Mouse (Mus musculus): Measurements from ENCODE around the gene Smim14. TPM values are rescaled to one million over a fixed set of nuclear protein-coding genes. Genes with fewer than 3 reads are reported as not detected.
A peak's percentile ranks its signal among the peaks of the same experiment; 100 is the strongest.

Gene Smim14
- total RNA-seq, 2 experiments from 2014 or later, result 127 to 143 TPM

DNA sequence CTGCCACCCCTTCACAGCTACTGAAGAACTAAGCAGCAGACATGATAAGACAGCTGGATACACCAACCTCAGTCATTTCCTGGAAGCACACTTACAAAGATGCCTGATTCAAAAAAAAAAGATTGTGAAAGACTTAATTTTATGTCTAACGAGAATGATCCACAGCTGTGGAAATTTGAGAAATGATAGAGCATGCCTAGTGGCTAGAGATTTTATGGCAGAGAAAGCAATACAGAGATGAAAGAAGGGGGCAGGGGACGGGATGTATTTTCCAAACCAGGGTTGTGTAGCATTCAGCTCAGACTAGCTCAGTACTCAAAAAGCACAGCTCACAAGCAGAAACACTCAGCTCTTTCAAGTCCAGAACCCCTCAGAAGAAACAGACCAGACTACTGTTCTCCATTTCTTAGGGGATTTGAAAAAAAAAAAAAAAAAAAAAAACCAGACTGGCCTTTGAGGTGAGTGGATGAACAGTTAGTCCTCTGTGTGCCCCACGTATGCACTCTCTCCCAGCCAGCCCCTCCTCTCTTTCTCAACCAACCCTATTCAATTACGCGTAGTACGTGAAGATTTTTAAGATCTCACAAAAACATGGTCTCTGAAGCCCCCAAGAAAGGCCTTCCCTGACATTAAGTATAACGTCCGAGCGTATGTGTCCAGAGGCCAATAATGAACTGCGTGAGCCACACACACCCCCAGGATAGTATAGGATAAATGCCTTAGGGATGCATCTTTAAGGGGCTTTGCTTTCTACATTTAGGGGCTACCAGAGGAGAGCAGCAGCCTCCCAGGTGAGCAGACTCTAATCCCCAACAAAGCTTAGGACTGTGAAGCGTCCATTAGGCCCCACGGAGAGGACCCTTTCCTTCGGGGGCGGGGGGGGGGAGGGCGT, 102.3 kb downstream of the Smim14 start:
- intact Hi-C loops (cut with DNase I), result loop anchor here (5.0 kb wide), 1 partner anchor 58 kb away; the partner anchor contains the start of gene Gm43552

DNA sequence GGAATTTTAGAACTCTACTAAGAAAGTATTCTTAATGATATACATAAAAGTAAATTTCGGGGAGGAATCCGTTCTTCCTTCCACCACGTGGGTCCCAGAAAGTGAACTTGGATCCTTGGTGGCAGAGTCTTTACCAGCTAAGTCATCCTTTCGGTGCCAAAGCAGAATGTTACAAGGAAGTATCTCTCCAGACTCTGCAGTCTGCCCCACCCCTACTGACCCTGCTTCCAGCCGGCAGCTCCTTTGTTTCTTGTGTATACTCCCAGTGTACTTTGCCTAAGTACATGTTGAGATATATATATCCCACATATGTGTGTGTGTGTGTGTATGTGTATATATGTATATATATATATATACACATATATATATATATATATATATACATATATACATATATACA, 107.5 kb downstream of the Smim14 start:
- no peak for DNase-seq (ENCODE audit: extremely low spot score in 1 of 2, low spot score in 2 of 2)
- intact Hi-C loops (cut with DNase I), result no loop called here

More for the DNA sequence above, 102.3 kb downstream of the Smim14 start:
- DNase-seq (ENCODE audit: extremely low spot score in 1 of 2, low spot score in 2 of 2), result peak in 1 of 2 experiments; percentile 27

- no peak for DNase-seq (ENCODE audit: extremely low spot score in 1 of 2, low spot score in 2 of 2)
Measured at GRCm38 (mm10) chr5:65428321-65428720, 108.7 kb downstream of the Smim14 start.

GRCm38 (mm10) chr5:65425251-65425650, 111.7 kb downstream of the Smim14 start:
- intact Hi-C loops (cut with DNase I), result no loop called here

More at GRCm38 (mm10) chr5:65428321-65428720, 108.7 kb downstream of the Smim14 start:
- intact Hi-C loops (cut with DNase I), result no loop called here

GRCm38 (mm10) chr5:65424215-65424614, 112.8 kb downstream of the Smim14 start:
- DNase-seq (ENCODE audit: extremely low spot score in 1 of 2, low spot score in 2 of 2), result no peak
- intact Hi-C loops (cut with DNase I), result no loop called here

More at GRCm38 (mm10) chr5:65425251-65425650, 111.7 kb downstream of the Smim14 start:
- no peak for DNase-seq (ENCODE audit: extremely low spot score in 1 of 2, low spot score in 2 of 2)

GRCm38 (mm10) chr5:65422803-65423202, 114.2 kb downstream of the Smim14 start:
- intact Hi-C loops (cut with DNase I), result no loop called here
- DNase-seq (ENCODE audit: extremely low spot score in 1 of 2, low spot score in 2 of 2), result no peak

DNA sequence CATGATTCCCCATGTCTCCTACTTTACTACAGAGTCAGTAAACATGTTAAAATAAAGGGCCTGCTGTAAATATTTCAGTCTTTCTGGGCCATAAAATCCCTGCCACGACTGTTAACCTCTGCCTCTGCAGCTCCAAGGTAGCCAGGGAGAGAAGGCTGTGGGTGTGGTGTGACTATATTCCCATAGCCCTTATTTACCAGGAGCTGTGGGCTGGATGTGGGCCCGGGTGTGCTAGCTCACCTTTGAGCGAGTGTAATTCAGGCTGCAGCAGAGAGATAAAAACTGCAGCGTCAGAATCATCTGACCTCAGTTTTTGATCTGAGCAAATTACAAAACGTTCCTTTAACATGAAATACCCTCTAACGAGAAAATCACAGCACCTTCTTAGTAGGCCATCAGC, 116.2 kb downstream of the Smim14 start:
- intact Hi-C loops (cut with DNase I), result no loop called here
- no peak for DNase-seq (ENCODE audit: extremely low spot score in 1 of 2, low spot score in 2 of 2)

DNA sequence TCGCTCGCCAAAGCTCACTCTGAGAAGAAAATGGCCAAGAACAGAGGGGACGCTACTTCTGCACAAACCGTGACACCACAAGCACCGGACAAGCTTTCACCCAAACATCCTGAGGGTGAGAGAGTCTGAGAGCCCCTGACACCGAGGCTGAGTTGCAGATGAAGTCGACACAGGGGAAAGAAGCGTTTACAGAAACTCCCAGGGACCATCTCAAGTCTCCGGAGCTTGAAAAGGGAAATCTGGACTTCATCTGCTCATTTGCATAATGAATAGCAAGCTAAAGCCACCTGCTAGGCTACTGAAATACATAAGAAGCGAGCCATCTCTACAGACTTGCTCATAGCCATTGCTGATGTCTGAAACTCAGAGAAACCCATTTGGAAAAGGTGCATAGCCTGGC, 117.8 kb downstream of the Smim14 start:
- DNase-seq (ENCODE audit: extremely low spot score in 1 of 2, low spot score in 2 of 2), result no peak
- intact Hi-C loops (cut with DNase I), result no loop called here

DNA sequence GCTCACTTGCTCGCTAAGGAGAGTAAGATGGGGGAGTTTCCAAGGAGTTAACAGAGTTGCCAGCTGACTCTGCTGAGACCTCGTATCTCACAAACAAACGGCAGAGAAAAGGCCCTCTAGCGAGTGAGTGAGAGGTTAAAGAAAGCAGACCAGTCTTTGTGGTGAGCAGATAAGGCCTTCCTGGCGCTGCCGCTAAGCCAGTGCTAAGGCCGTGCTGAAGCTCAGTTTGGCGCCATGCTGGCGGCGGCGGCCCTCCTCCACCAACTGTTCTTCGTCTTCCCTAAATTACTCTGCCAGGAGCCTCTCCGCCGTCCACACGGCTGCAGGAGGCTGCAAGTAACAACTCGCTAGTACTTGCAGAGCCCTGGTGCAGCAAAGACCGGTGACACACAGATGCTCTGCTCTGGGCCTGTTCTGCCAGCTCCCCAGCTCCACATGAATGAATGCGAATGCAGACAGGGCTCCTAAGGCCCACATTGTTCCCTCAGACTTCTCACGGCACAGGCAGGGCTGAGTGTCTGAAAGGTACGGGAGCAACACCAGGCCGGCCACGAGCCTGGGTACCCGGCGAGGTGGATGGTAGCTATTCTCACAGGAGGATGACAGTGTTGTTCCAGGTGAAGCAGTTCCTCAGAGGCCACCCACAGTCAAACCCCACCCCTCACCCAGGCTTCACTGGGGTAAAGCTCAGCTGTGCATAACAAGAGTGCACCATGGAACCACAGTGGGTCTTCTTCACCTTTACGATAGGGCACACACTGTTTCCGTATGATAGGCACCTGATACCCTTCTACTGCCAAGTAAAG, 121.1 kb downstream of the Smim14 start:
- intact Hi-C loops (cut with DNase I), result no loop called here
- DNase-seq (ENCODE audit: extremely low spot score in 1 of 2, low spot score in 2 of 2), result no peak

DNA sequence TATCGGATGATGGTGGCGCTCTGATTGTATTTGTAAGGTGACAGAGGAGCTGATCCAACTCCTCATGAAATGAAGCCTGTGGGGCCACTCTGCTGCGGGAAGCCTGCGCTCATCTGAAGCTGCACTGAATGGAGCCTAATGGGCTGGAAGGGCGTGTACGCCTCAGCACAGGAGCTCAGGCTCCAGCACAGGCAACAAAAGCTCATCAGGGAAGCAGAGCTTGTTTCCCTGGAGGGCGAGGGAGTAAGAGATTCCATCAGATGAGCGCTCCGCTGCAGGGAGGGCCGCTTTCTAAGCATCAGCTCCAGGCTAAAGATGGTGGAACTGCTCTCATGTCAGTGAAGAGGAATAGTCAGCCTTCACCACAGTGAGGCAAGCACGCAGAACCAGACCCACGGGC, 129.0 kb downstream of the Smim14 start:
- DNase-seq (ENCODE audit: extremely low spot score in 1 of 2, low spot score in 2 of 2), result no peak
- intact Hi-C loops (cut with DNase I), result loop anchor here (10.0 kb wide), 1 partner anchor 287 kb away; the partner anchor contains the start of gene Pds5a

GRCm38 (mm10) chr5:65401251-65401994, 135.6 kb downstream of the Smim14 start:
- intact Hi-C loops (cut with DNase I), result loop anchor here (10.0 kb wide), 1 partner anchor 293 kb away; the partner anchor contains the start of gene Pds5a
- peak; percentile 79 to 82 for DNase-seq (ENCODE audit: extremely low spot score in 1 of 2, low spot score in 2 of 2)

Other genes starting within 250 kb of the Smim14 start
- gene Rfc1, start 201.5 kb downstream of the Smim14 start, total RNA-seq (2021), result 10 to 100 TPM; 20.7 to 22.4 TPM
- gene Klb, start 188.9 kb downstream of the Smim14 start, total RNA-seq (2021), result under 1 TPM; 0.36 to 0.39 TPM
- gene Rpl9, start 145.7 kb downstream of the Smim14 start, total RNA-seq (2021), result 100 to 1,000 TPM; 665 to 666 TPM
- gene Lias, start 145.7 kb downstream of the Smim14 start, total RNA-seq (2021), result 10 to 100 TPM; 36.4 to 37.3 TPM
- gene Ugdh, start 101.2 kb downstream of the Smim14 start, total RNA-seq (2021), result 10 to 100 TPM; 29.3 to 30.1 TPM
- gene Gm43552, start 44.4 kb downstream of the Smim14 start, total RNA-seq (2021), result not detected
- gene Ube2k, start within 50 bp of the Smim14 start, total RNA-seq (2021), result 100 to 1,000 TPM; 134 to 138 TPM
- 10 to 100 TPM; 67.3 to 69.9 TPM for gene Pds5a, start 161.1 kb upstream of the Smim14 start, total RNA-seq (2021)
- 10 to 100 TPM; 15.5 to 18.6 TPM for gene N4bp2, start 226.3 kb upstream of the Smim14 start, total RNA-seq (2021)

Measured in left cerebral cortex, postnatal 10 days (tissue).